Mouse (Mus musculus) layer of hippocampus, adult 6 months (tissue): ENCODE measurements around the gene Ccdc81. TPM values are rescaled to one million over a fixed set of nuclear protein-coding genes. Genes with fewer than 3 reads are reported as not detected.

Experiments used
- long read RNA-seq, 2 experiments: library from polyadenylated mRNA; unstranded; transcript quantifications; one replicate each; pipeline ENCODE4 v2.0.0; 2019 to 2020
- polyA plus RNA-seq: library from polyadenylated mRNA; unstranded; fragments of <200 nt; fragmentation: Nextera tagmentation; gene quantifications from 2 replicates; pipeline ENCODE4 v1.2.3, GENCODE M21; 2021

Ccdc81 gene
- 0.63 and 1.2 TPM in 2 replicates for polyA plus RNA-seq
- long read RNA-seq, experiment 1, partial matches to known transcripts, result 0 of 1 reads
- long read RNA-seq, experiment 1, other reads (novel, unspliced or antisense), result 0 of 1 reads
- long read RNA-seq, experiment 2, partial matches to known transcripts, result 0 of 3 reads
- long read RNA-seq, experiment 2, other reads (novel, unspliced or antisense), result 0 of 3 reads

DNA sequence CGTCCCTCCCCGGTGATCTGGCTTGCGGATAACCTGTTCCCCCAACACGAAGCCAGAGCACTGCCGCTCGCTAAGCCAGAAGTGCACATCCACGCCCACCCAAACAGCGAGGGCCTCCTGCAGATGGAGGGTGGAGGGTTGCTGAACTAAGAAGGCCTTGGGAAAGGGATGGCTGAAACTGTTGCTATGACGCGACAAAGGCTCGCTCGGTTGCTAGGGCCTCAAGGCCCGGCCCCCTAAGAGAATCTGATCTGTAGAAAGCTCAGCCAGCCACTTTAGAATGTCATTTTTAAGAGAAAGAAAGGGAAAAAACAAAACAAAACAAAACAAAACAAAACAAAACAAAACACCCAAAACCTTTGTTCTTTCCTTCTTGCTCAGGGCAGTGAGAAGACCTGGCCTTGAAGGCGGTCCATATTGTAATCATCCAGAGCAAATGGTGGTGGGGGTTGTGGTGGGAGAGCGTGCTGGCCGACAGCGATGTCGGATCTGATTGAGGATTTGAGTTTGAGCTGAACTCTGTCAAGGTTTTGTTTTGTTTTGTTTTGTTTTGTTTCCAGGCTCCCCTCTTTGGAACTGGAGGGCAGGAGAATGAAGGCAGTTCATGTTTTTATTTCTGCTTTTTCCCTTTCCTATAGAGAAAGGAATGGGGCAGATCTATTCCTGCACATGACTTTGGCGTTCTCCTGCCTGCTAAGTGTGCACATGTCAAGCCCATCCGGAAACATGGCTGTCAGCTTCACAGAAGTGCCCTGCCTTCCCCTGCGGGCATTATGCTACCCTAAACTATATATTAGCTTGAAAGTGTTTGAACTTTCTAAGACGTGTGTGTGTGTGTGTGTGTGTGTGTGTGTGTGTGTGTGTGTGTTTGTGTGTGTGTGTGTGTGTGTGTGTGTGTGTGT, at the start of gene Ccdc81:
Gene Ccdc81 (minus strand): TSS at position 188 of the 902 bp plus-strand sequence.

DNA sequence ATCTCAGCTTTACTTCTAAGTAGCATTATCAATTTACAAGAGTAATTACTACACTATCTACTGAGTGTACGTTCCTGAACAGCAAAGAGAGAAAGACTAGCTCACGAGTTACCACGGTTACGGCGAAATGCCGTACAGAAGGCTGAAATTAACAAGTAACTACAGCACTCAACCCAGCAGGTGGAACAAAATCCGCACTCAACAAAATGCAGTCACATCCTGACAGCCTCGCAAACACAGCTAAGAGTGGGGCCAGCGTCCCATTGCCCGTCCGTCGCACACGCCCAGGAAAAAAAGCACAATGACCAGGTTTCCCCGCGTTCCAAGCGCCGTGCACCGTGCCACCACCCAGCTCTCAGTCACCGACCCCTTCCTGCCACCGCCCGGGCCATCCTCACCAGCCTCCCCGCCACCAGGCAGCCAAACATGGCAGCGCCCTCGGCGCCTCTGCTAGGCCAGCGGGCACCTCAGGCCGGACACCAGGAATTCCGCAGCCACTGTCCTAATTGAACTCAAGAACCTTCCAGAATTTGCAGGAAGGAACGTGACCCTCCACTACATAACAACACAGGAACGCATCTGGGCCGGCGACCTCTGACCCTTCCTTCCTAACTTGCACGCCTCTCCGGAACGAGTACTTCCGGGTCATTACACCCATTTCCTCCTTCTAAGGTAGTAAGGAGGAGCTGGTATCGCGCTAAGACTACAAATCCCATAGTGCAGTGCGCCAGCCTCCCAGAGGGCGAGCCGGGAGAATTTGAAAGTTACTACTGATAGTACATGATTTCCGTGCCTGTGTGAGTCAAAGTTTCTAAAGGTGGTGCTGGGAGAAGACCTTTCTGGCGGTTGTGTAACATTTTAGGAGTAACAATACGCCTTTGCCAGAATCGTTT, 37.4 kb upstream of the Ccdc81 start, which contains the start of gene Hikeshi:
Gene Hikeshi (minus strand): TSS at position 634 of the 893 bp plus-strand sequence.

Other genes with a start within 250 kb of the Ccdc81 start
- 128 and 136 TPM in 2 replicates for gene Hikeshi, start 37.6 kb upstream of the Ccdc81 start, polyA plus RNA-seq
- gene Eed, start 77.4 kb upstream of the Ccdc81 start, polyA plus RNA-seq, result 12.2 and 13.7 TPM in 2 replicates
- 13.7 TPM in 2 replicates for gene Picalm, start 226.6 kb upstream of the Ccdc81 start, polyA plus RNA-seq